Mouse (Mus musculus) liver, adult 2 months (tissue): ENCODE results near the gene Dock4.

Source experiments
- CTCF ChIP-seq: fragments of 200-500 bp; IDR thresholded peaks from 2 replicates; pipeline ENCODE4 v1.5.1; 2011; ENCODE audit warnings: low read depth, low read length, control low read depth
- POLR2A ChIP-seq: fragments of 200-500 bp; IDR thresholded peaks from 2 replicates; pipeline ENCODE4 v1.6.1; 2011; ENCODE audit warnings: low read length, control low read depth; ENCODE audit not compliant: insufficient read depth; ENCODE audit errors: extremely low read depth

GRCm38 (mm10) chr12:40537826-40538225 is 92.1 kb downstream of the Dock4 start:
- TF ChIP-seq CTCF, result no peak
- TF ChIP-seq POLR2A, result no peak
